Mouse (Mus musculus) cerebellum, adult 9-11 months (tissue): ENCODE data around the gene Tmcc3.
A peak's percentile ranks its signal among the peaks of the same experiment; 100 is the strongest.
"Not testable (repeated sequence)": the region's sequence is repeated elsewhere in the genome, so short reads cannot be mapped to it uniquely, and the experiment has no call there.

Experiments
- DNase-seq: peaks from one replicate; pipeline ENCODE4 v3.0.0; 2022

The Tmcc3 gene

GRCm38 (mm10) chr10:94595705-94596104, 284.0 kb downstream of the Tmcc3 start:
- no peak for DNase-seq

GRCm38 (mm10) chr10:94599846-94600245, 288.1 kb downstream of the Tmcc3 start:
- DNase-seq, result not testable (repeated sequence)

GRCm38 (mm10) chr10:94601034-94601433, 289.3 kb downstream of the Tmcc3 start:
- no peak for DNase-seq

GRCm38 (mm10) chr10:94605491-94605890, 293.7 kb downstream of the Tmcc3 start:
- no peak for DNase-seq

GRCm38 (mm10) chr10:94609309-94609777, 297.6 kb downstream of the Tmcc3 start:
- peak; percentile 67 for DNase-seq

GRCm38 (mm10) chr10:94611228-94611968, 299.6 kb downstream of the Tmcc3 start:
- no peak for DNase-seq

- DNase-seq, result no peak
These were observed 300.3 kb downstream of the Tmcc3 start for GRCm38 (mm10) chr10:94611969-94612440.

GRCm38 (mm10) chr10:94619586-94619985, 307.8 kb downstream of the Tmcc3 start:
- DNase-seq, result no peak

GRCm38 (mm10) chr10:94620561-94620960, 308.8 kb downstream of the Tmcc3 start:
- DNase-seq, result no peak

- peak; percentile 27 for DNase-seq
These were observed 309.9 kb downstream of the Tmcc3 start for GRCm38 (mm10) chr10:94621420-94622225.

GRCm38 (mm10) chr10:94622281-94622680, 310.5 kb downstream of the Tmcc3 start:
- DNase-seq, result no peak

GRCm38 (mm10) chr10:94622828-94623227, 311.1 kb downstream of the Tmcc3 start:
- DNase-seq, result no peak

- DNase-seq, result peak; percentile 68
These were observed 311.9 kb downstream of the Tmcc3 start for GRCm38 (mm10) chr10:94623617-94624016.

GRCm38 (mm10) chr10:94625036-94625435, 313.3 kb downstream of the Tmcc3 start:
- DNase-seq, result no peak

- no peak for DNase-seq
These were observed 313.9 kb downstream of the Tmcc3 start for GRCm38 (mm10) chr10:94625606-94626005.

GRCm38 (mm10) chr10:94630771-94631280, 319.1 kb downstream of the Tmcc3 start:
- DNase-seq, result no peak

GRCm38 (mm10) chr10:94631541-94632113, 319.9 kb downstream of the Tmcc3 start:
- DNase-seq, result no peak

- DNase-seq, result no peak
These were observed 320.5 kb downstream of the Tmcc3 start for GRCm38 (mm10) chr10:94632245-94632644.

- DNase-seq, result no peak
These were observed 326.9 kb downstream of the Tmcc3 start for GRCm38 (mm10) chr10:94638599-94638998.

- DNase-seq, result no peak
These were observed 327.5 kb downstream of the Tmcc3 start for GRCm38 (mm10) chr10:94639281-94639680.

GRCm38 (mm10) chr10:94640067-94640466, 328.3 kb downstream of the Tmcc3 start:
- DNase-seq, result no peak
